17 mouse cellular contexts compared by ENCODE assay signal in the genomic region with DNA sequence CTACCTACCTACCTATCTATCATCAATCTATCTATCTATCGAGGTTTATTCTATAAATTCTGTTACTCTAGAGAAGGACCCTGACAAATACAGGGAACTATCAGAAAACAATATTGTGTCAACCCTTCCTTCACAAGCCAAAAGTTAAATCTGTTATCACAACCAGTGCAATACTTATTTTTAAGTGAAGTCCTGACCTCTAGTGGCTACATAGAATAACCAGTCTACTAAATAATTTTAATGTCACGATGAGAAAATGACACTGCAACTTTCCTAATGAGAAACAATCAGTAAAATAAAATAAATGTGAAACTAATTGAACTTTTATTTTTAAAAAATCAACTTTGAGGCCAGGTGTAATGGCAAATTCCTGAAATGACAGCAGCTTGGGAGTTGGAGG. TPM values are rescaled to one million over a fixed set of nuclear protein-coding genes. Genes with fewer than 3 reads are reported as not detected.
DNase-seq lines count a peak whose midpoint lies in the region; ATAC-seq and TF ChIP-seq lines count a peak whose summit lies in the region.
"Had no signal": no experiment of that assay in that cellular context is flagged by ENCODE, and none has a peak within 500 bp of the region (broad histone marks: within the 10 kb centered on the region; RNA-seq: fewer than 3 reads in every experiment).

No protein-coding gene starts in this region.

- dilution Hi-C loops in CH12.LX (cut with MboI; ENCODE audit: extremely low pct_ligation_motif_present, extremely low pct_unique_long_range_greater_than_20kb, low sequenced_read_pairs) = no loop called here

- intact Hi-C loops in heart, adult 2 months (cut with DNase I) = loop anchor here (5.0 kb wide), 1 partner anchor 337 kb away; no protein-coding TSS in a partner anchor
- intact Hi-C loops in heart, postnatal 25 days (cut with DNase I) = loop anchor here (1.0 kb wide), 1 partner anchor 336 kb away; no protein-coding TSS in a partner anchor
- intact Hi-C loops in left cerebral cortex, postnatal 25 days (cut with DNase I) = loop anchor here (2.0 to 10.0 kb wide), 2 partner anchors 336 to 1164 kb away; no protein-coding TSS in a partner anchor

- DNase-seq in heart, adult 2 months = no peak
- no peak for DNase-seq in heart, postnatal 25 days (ENCODE audit: low spot score)
- no peak for DNase-seq in liver, adult 2 months (ENCODE audit: extremely low read depth, low read depth, low spot score)
- no peak for DNase-seq in liver, embryonic 11.5 days (ENCODE audit: low spot score)
- DNase-seq in CH12.LX (ENCODE audit: extremely low read depth) = no peak
- peak; percentile 39 for DNase-seq in embryo, embryonic 11 days
- no peak for DNase-seq in left cerebral cortex, postnatal 25 days (ENCODE audit: low spot score in 2 of 2)
- DNase-seq in right cerebral cortex, postnatal 36 days (ENCODE audit: low spot score in 2 of 2) = no peak
- DNase-seq: cerebellum, postnatal 25 days; gastrocnemius, postnatal 14 days; heart, postnatal 14 days; kidney, adult 8-10 months; spleen, adult 18-20 months; thymus, postnatal 25 days had no signal

- in situ Hi-C loops in CH12.LX (cut with MboI; ENCODE audit: low pct_ligation_motif_present, low pct_unique_long_range_greater_than_20kb, low sequenced_read_pairs) = loop anchor here (10.0 to 25.0 kb wide), 2 partner anchors 334 to 952 kb away; no protein-coding TSS in a partner anchor

- TF ChIP-seq EP300 in heart, adult 2 months (IDR thresholded peaks at IDR 0.05; ENCODE audit: insufficient read depth, low read depth, low read length) = no peak
- no peak for TF ChIP-seq EP300 in CH12.LX (IDR thresholded peaks at IDR 0.05; ENCODE audit: low read length)

- H3K27ac ChIP-seq in heart, adult 2 months = no peak overlapping the region
- H3K27ac ChIP-seq in liver, adult 2 months (replicated peaks; ENCODE audit: insufficient read depth, low read depth, low read length) = no peak overlapping the region
- H3K27ac ChIP-seq in liver, embryonic 11.5 days (ENCODE audit: low read depth, low read length) = no peak overlapping the region
- no peak overlapping the region for H3K27ac ChIP-seq in CH12.LX (ENCODE audit: insufficient read depth, low read depth)

- H3K9ac ChIP-seq in heart, adult 2 months (ENCODE audit: low read depth, low read length) = no peak overlapping the region
- no peak overlapping the region for H3K9ac ChIP-seq in liver, adult 2 months (ENCODE audit: low read depth, low read length)
- no peak overlapping the region for H3K9ac ChIP-seq in liver, embryonic 11.5 days (ENCODE audit: low read depth, low read length)
- H3K9ac ChIP-seq in CH12.LX (ENCODE audit: insufficient read depth, low read depth) = no peak overlapping the region

- no peaks in the 10 kb centered on the region for H3K79me2 ChIP-seq in heart, adult 2 months (replicated peaks; ENCODE audit: control insufficient read depth, insufficient read depth, low read length)
- H3K79me2 ChIP-seq in liver, adult 2 months (ENCODE audit: control insufficient read depth, insufficient read depth, low read length) = no peaks in the 10 kb centered on the region
- H3K79me2 ChIP-seq in CH12.LX (replicated peaks; ENCODE audit: control insufficient read depth, extremely low read depth, insufficient read depth, poor library complexity, severe bottlenecking) = no peaks in the 10 kb centered on the region

- H3K36me3 ChIP-seq in heart, adult 2 months (ENCODE audit: control insufficient read depth, insufficient read depth, low read length) = no peaks in the 10 kb centered on the region
- no peaks in the 10 kb centered on the region for H3K36me3 ChIP-seq in liver, adult 2 months (ENCODE audit: control insufficient read depth, insufficient read depth, low read length)
- no peaks in the 10 kb centered on the region for H3K36me3 ChIP-seq in liver, embryonic 11.5 days (ENCODE audit: control insufficient read depth, insufficient read depth, low read length)
- H3K36me3 ChIP-seq in CH12.LX (replicated peaks in 1 of 2; ENCODE audit: control insufficient read depth in 1 of 2, insufficient read depth in 1 of 2, low read length in 1 of 2) = no peaks in the 10 kb centered on the region

- H3K9me3 ChIP-seq in liver, embryonic 11.5 days (ENCODE audit: control insufficient read depth, low read length) = no peaks in the 10 kb centered on the region
- no peaks in the 10 kb centered on the region for H3K9me3 ChIP-seq in CH12.LX (replicated peaks; ENCODE audit: low read length)

- no peak overlapping the region for H3K4me3 ChIP-seq in heart, adult 2 months
- H3K4me3 ChIP-seq in liver, adult 2 months (ENCODE audit: insufficient read depth, low read depth, low read length) = no peak overlapping the region
- no peak overlapping the region for H3K4me3 ChIP-seq in liver, embryonic 11.5 days (ENCODE audit: low read depth, low read length)
- no peak overlapping the region for H3K4me3 ChIP-seq in CH12.LX (replicated peaks in 1 of 3; ENCODE audit: low read depth in 2 of 3, low read length in 2 of 3, poor library complexity in 1 of 3)

- ATAC-seq in liver, embryonic 11.5 days (replicated peaks; ENCODE audit: low FRiP score) = no peak
- ATAC-seq: midbrain, embryonic 16.5 days had no signal

- H3K4me2 ChIP-seq in liver, embryonic 11.5 days = no peak overlapping the region
- H3K4me2 ChIP-seq in CH12.LX (ENCODE audit: insufficient read depth, low read depth, poor library complexity, severe bottlenecking) = no peak overlapping the region

- peaks cover 2% of the 10 kb centered on the region; the same call in 1 of the 2 replicates for H3K4me1 ChIP-seq in heart, adult 2 months (ENCODE audit: control insufficient read depth, insufficient read depth, low read length)
- H3K4me1 ChIP-seq in liver, adult 2 months (ENCODE audit: control insufficient read depth, insufficient read depth, low read length) = peaks cover 1% of the 10 kb centered on the region; the same call in 1 of the 2 replicates
- no peaks in the 10 kb centered on the region for H3K4me1 ChIP-seq in liver, embryonic 11.5 days (replicated peaks; ENCODE audit: control insufficient read depth, insufficient read depth, low read length)
- peaks cover 0 to 7% of the 10 kb centered on the region in 2 experiments; a peak in 2 of 4 replicates for H3K4me1 ChIP-seq in CH12.LX (ENCODE audit: control insufficient read depth in 1 of 2, insufficient read depth in 2 of 2)

- WGBS in heart, adult 2 months = 23% methylated on average over 2 of the region's 2 CpGs
- WGBS in liver, adult 2 months = 26% methylated on average over 2 of the region's 2 CpGs
- WGBS in liver, embryonic 11.5 days = 44% methylated on average over 2 of the region's 2 CpGs

- H3K27me3 ChIP-seq in heart, adult 2 months (ENCODE audit: control insufficient read depth, insufficient read depth, low read length) = no peaks in the 10 kb centered on the region
- no peaks in the 10 kb centered on the region for H3K27me3 ChIP-seq in liver, adult 2 months (ENCODE audit: control insufficient read depth, insufficient read depth, low read length)
- no peaks in the 10 kb centered on the region for H3K27me3 ChIP-seq in liver, embryonic 11.5 days (replicated peaks; ENCODE audit: control insufficient read depth, insufficient read depth, low read length)
- H3K27me3 ChIP-seq in CH12.LX (replicated peaks) = no peaks in the 10 kb centered on the region

- peak; percentile 77 for TF ChIP-seq RAD21 in CH12.LX (IDR thresholded peaks at IDR 0.05; ENCODE audit: low read depth, low read length)

- TF ChIP-seq POLR2A in heart, adult 2 months (IDR thresholded peaks at IDR 0.05; ENCODE audit: insufficient read depth, low read depth, low read length) = no peak
- no peak for TF ChIP-seq POLR2A in liver, adult 2 months (IDR thresholded peaks at IDR 0.05; ENCODE audit: extremely low read depth, insufficient read depth, low read length)
- TF ChIP-seq POLR2A in CH12.LX (IDR thresholded peaks at IDR 0.05; ENCODE audit: low read depth, low read length) = no peak

- TF ChIP-seq CTCF in heart, adult 2 months (IDR thresholded peaks at IDR 0.05) = peak; percentile 71
- TF ChIP-seq CTCF in liver, adult 2 months (IDR thresholded peaks at IDR 0.05; ENCODE audit: low read depth, low read length) = peak; percentile 24; the same call in 1 of the 2 replicates
- peak in 1 of 2 experiments; percentile 73; a peak in 3 of 4 replicates for TF ChIP-seq CTCF in CH12.LX (conservative IDR thresholded peaks at IDR 0.05 in 1 of 2, IDR thresholded peaks at IDR 0.05 in 1 of 2; ENCODE audit: low read depth in 2 of 2, low read length in 2 of 2)

RNA-seq across cellular contexts. Expression of gene Supt20, which starts 3.5 kb away (rescaled TPM):
- 10 to 100 TPM; 18.0 to 19.8 TPM for total RNA-seq in heart, adult 2 months (2021)
- 22.7 and 26.4 TPM in 2 replicates for polyA plus RNA-seq in heart, adult 2 months (2012; rRNA removed)
- 10 to 100 TPM; 18.4 to 18.9 TPM for total RNA-seq in heart, postnatal 25 days (2021)
- total RNA-seq in liver, adult 2 months (2014; rRNA removed) = 16.4 and 17.0 TPM in 2 replicates
- 10.0 and 15.0 TPM in 2 replicates for polyA plus RNA-seq in liver, adult 2 months (2012; rRNA removed)
- polyA plus RNA-seq in liver, embryonic 11.5 days (2014; fragmentation: Nextera tagmentation; extraction: Ambion mirVana) = 84.6 and 91.2 TPM in 2 replicates
- total RNA-seq in CH12.LX (2012; rRNA removed) = 34.1 and 36.6 TPM in 2 replicates
- total RNA-seq in CH12.LX (2014; rRNA removed) = 38.6 and 45.3 TPM in 2 replicates
- 66.3 and 69.5 TPM in 2 replicates for polyA plus RNA-seq in CH12.LX (2012; ENCODE audit: insufficient read length, low read depth)
- 10 to 100 TPM; 41.6 to 42.3 TPM for total RNA-seq in left cerebral cortex, postnatal 25 days (2021)

RNA-seq across cellular contexts. Expression of gene Gm21958, which starts 25.1 kb away (rescaled TPM):
- total RNA-seq in heart, adult 2 months (2021) = not detected
- not detected in 2 replicates for polyA plus RNA-seq in heart, adult 2 months (2012; rRNA removed)
- total RNA-seq in heart, postnatal 25 days (2021) = not detected
- not detected in 2 replicates for total RNA-seq in liver, adult 2 months (2014; rRNA removed)
- not detected in 2 replicates for polyA plus RNA-seq in liver, adult 2 months (2012; rRNA removed)
- 0.91 TPM in 1 of 2 replicates, not detected in the other for polyA plus RNA-seq in liver, embryonic 11.5 days (2014; fragmentation: Nextera tagmentation; extraction: Ambion mirVana)
- total RNA-seq in CH12.LX (2012; rRNA removed) = not detected in 2 replicates
- not detected in 2 replicates for total RNA-seq in CH12.LX (2014; rRNA removed)
- 0.61 TPM in 1 of 2 replicates, not detected in the other for polyA plus RNA-seq in CH12.LX (2012; ENCODE audit: insufficient read length, low read depth)
- total RNA-seq in left cerebral cortex, postnatal 25 days (2021) = not detected
- total RNA-seq: adrenal gland, adult 18-20 months; ES-E14; gastrocnemius, postnatal 14 days; heart, postnatal 14 days had no signal

RNA-seq across cellular contexts. Expression of gene Exosc8, which starts 46.1 kb away (rescaled TPM):
- total RNA-seq in heart, adult 2 months (2021) = 10 to 100 TPM; 19.0 to 19.7 TPM
- 10.7 and 19.9 TPM in 2 replicates for polyA plus RNA-seq in heart, adult 2 months (2012; rRNA removed)
- total RNA-seq in heart, postnatal 25 days (2021) = 10 to 100 TPM; 18.1 to 18.8 TPM
- total RNA-seq in liver, adult 2 months (2014; rRNA removed) = 17.4 and 22.1 TPM in 2 replicates
- 8.0 and 10.1 TPM in 2 replicates for polyA plus RNA-seq in liver, adult 2 months (2012; rRNA removed)
- polyA plus RNA-seq in liver, embryonic 11.5 days (2014; fragmentation: Nextera tagmentation; extraction: Ambion mirVana) = 185 and 203 TPM in 2 replicates
- 124 and 153 TPM in 2 replicates for total RNA-seq in CH12.LX (2012; rRNA removed)
- 102 and 107 TPM in 2 replicates for total RNA-seq in CH12.LX (2014; rRNA removed)
- 230 and 238 TPM in 2 replicates for polyA plus RNA-seq in CH12.LX (2012; ENCODE audit: insufficient read length, low read depth)
- total RNA-seq in left cerebral cortex, postnatal 25 days (2021) = 10 to 100 TPM; 23.4 to 23.8 TPM

RNA-seq across cellular contexts. Expression of gene Alg5, which starts 46.2 kb away (rescaled TPM):
- 10 to 100 TPM in 1 of 2 experiments, 1 to 10 TPM in 1; 8.9 to 10.5 TPM for total RNA-seq in heart, adult 2 months (2021)
- 6.9 and 10.4 TPM in 2 replicates for polyA plus RNA-seq in heart, adult 2 months (2012; rRNA removed)
- 10 to 100 TPM; 10.0 to 10.5 TPM for total RNA-seq in heart, postnatal 25 days (2021)
- total RNA-seq in liver, adult 2 months (2014; rRNA removed) = 28.3 and 33.4 TPM in 2 replicates
- 14.8 and 17.5 TPM in 2 replicates for polyA plus RNA-seq in liver, adult 2 months (2012; rRNA removed)
- polyA plus RNA-seq in liver, embryonic 11.5 days (2014; fragmentation: Nextera tagmentation; extraction: Ambion mirVana) = 48.9 and 49.3 TPM in 2 replicates
- total RNA-seq in CH12.LX (2012; rRNA removed) (48.0 and 48.1 TPM in 2 replicates), CH12.LX (2014; rRNA removed) (31.5 and 33.9 TPM in 2 replicates)
- polyA plus RNA-seq in CH12.LX (2012; ENCODE audit: insufficient read length, low read depth) = 52.0 and 63.7 TPM in 2 replicates
- total RNA-seq in left cerebral cortex, postnatal 25 days (2021) = 10 to 100 TPM; 17.3 to 19.2 TPM
